Mouse (Mus musculus): Measurements from ENCODE around the gene Fads2. TPM values are rescaled to one million over a fixed set of nuclear protein-coding genes. Genes with fewer than 3 reads are reported as not detected.

Fads2 gene
- polyA plus RNA-seq, 1 experiment from 2014 or later: 98.4 TPM

DNA sequence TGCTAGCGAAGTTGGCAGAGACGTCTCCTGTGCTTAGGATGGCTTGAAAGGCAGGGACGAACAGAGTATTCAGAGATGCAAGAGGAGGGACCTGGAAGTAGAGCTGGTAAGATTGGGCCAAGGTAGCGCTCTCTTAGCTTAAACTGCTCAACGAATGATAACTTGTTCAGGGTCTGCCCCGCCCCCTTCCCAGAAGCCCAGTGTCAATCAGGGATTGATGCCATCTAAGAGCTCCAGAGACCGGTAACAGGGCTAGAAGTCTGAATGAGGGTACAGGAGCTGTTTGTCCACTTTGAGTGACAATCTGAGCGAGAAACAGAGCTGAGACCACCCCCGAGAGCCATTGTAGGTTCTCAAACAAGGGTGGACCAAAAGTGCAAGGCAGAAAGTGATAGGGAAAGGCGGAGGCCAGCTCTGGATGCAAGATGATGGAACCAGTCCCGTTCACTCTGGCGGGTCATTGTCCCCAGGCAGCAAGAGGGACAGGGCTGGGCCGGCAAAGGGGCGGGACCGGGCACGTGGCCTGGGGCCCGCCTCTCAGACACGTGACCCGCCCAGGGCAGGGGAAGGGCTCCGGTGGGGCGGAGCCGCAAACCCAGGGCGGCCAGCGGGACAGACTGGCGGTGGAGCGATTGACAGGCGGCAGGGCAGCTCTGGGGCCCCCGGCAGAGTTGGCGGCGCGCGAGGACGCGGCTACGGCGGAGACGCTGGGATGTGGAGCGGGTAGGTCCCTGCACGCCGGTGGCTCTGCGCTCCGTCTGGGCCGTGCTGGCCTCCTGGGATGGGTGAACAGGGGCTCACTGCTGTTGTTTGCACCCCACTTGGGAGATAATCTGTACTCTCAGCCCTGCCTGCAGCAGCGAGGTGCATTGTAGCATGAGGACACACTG is 83.7 kb downstream of the Fads2 start:
- Histone ChIP-seq H3K4me2 (peak overlapping the region; percentile 96), H3K4me1 (peaks cover 70% of the 10 kb centered on the region), H3K9ac (peak overlapping the region; percentile 78), H3K4me3 (replicated peaks) (peak overlapping the region; percentile 68), H3K27me3 (no peaks in the 10 kb centered on the region), H3K36me3 (no peaks in the 10 kb centered on the region), H3K27ac (peak overlapping the region; percentile 79), H3K9me3 (replicated peaks) (no peaks in the 10 kb centered on the region)
- WGBS: 7% methylated on average over 44 of the region's 44 CpGs
- peak; percentile 95 for ATAC-seq (replicated peaks; ENCODE audit: low FRiP score)

DNA sequence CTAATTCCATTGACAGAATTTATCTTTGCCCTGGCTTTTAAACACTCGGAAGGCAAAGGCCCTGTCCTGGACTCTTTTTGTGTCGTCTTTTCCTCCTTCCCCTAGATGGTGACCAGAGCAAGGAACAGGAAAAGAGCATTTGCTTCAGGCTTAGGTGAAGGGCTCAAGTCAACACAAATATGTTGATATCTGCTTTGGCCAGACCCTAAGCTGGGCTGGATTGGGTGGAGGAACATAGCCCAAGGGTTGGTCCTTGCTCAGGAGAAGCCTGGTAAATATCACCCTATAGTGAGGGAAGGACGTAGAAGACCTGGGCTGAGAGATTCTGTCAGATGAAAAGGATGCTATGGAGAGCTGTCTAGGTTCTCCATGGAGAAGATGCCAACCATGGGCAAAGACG is 85.4 kb downstream of the Fads2 start:
- Histone ChIP-seq H3K4me2 (no peak overlapping the region), H3K9ac (no peak overlapping the region), H3K36me3 (no peaks in the 10 kb centered on the region), H3K4me3 (replicated peaks) (no peak overlapping the region), H3K27ac (no peak overlapping the region), H3K27me3 (no peaks in the 10 kb centered on the region), H3K9me3 (replicated peaks) (no peaks in the 10 kb centered on the region), H3K4me1 (peaks cover 62% of the 10 kb centered on the region)
- ATAC-seq (replicated peaks; ENCODE audit: low FRiP score): no peak
- WGBS: 93% methylated on average over 4 of the region's 4 CpGs

DNA sequence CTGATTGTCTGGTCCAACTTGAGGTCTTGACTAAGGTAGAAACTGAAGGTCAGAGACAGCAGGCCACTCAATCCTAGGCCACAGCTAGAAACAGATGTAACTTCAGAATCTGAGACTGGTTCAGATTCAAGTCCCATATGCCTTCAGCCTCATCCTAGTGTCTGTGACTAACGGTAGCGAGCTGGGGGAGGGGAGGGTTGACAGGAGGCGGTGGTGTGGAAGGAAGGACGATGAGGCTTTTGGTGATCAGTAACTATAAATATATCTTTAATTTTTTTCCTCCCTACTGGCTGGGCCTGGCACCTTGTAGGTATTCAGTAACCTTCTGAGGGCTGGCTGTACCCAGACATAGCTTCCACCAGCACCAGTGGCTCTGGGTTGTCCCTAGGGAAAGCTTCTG is 86.1 kb downstream of the Fads2 start:
- H3K4me2 ChIP-seq: no peak overlapping the region
- H3K4me3 ChIP-seq (replicated peaks): no peak overlapping the region
- no peaks in the 10 kb centered on the region for H3K9me3 ChIP-seq (replicated peaks)
- peak overlapping the region; percentile 3; the same call in 1 of the 2 replicates for H3K27ac ChIP-seq
- no peaks in the 10 kb centered on the region for H3K36me3 ChIP-seq
- H3K27me3 ChIP-seq: no peaks in the 10 kb centered on the region
- no peak overlapping the region for H3K9ac ChIP-seq
- WGBS: 50% methylated on average over 4 of the region's 4 CpGs
- H3K4me1 ChIP-seq: peaks cover 59% of the 10 kb centered on the region
- no peak for ATAC-seq (replicated peaks; ENCODE audit: low FRiP score)

DNA sequence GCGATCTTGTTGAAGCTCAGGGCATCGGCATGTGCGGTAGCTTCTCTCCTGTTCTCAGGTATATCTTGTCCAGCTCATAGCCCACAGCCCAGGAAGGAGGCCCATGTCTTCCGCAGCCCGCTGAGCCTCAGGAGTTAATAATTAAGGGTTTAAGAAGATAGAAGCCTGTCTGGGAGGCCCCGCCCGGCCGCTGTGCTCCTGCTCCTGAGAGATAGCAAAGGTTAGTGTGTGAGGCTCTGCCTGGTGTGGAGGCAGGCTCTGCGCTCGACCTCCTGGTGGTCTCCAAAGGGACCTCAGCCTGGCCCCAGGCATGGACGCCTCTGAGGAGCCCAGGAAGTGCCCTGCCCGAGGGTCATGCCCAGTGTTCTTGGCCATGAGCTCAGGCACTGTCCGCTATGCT is 86.7 kb downstream of the Fads2 start:
- peak overlapping the region; percentile 93; the same call in 1 of the 2 replicates for H3K27ac ChIP-seq
- 70% methylated on average over 13 of the region's 13 CpGs for WGBS
- H3K9ac ChIP-seq: no peak overlapping the region
- H3K4me1 ChIP-seq: peaks cover 56% of the 10 kb centered on the region
- no peaks in the 10 kb centered on the region for H3K9me3 ChIP-seq (replicated peaks)
- H3K27me3 ChIP-seq: no peaks in the 10 kb centered on the region
- H3K4me3 ChIP-seq (replicated peaks): no peak overlapping the region
- H3K36me3 ChIP-seq: no peaks in the 10 kb centered on the region
- H3K4me2 ChIP-seq: no peak overlapping the region
- ATAC-seq (replicated peaks; ENCODE audit: low FRiP score): peak; percentile 15; the same call in 1 of the 2 replicates

DNA sequence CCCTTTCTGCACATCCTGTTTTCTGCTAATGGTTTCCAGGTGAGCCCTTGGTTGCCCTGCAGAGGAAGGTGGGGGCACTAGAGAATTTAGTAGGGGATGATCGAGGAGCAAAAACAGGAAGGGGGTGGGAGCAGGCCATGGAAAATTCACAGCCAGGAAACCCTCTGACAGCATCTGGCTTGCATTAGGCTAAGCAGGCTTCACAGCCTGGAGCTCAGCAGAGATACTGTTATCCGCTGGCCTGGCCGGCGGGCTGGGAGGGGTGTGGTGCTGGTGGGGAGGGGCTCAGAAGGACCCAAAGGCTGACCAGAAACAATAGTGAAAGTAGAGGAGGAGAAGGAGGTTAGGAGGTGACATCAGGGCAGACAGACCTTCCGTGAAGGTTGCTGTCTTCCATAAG is 87.6 kb downstream of the Fads2 start:
- no peak overlapping the region for H3K9ac ChIP-seq
- no peaks in the 10 kb centered on the region for H3K36me3 ChIP-seq
- 42% methylated on average over 5 of the region's 5 CpGs for WGBS
- H3K27me3 ChIP-seq: no peaks in the 10 kb centered on the region
- no peak overlapping the region for H3K4me2 ChIP-seq
- H3K9me3 ChIP-seq (replicated peaks): no peaks in the 10 kb centered on the region
- peak overlapping the region; percentile 93 for H3K27ac ChIP-seq
- no peak for ATAC-seq (replicated peaks; ENCODE audit: low FRiP score)
- H3K4me1 ChIP-seq: peaks cover 47% of the 10 kb centered on the region
- no peak overlapping the region for H3K4me3 ChIP-seq (replicated peaks)

DNA sequence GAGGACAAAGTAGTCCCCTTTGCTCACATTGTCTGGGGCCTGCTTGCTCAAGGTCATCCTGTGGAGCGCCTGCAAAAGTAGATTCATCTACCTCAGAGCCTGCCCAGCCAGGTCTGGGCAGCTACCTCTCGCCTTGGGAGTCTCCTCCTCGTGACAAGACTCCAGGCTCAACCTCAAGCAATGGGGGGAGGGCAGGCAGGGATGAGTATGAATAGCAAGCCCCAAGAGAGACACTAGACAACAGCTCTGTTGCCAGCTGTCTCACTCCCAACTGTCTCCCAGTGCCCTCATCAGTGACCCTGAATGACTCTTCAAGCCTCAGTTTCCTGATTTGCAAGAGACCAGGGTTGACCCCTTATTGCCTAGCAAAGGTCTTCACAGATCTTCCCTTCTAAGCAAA is 88.2 kb downstream of the Fads2 start:
- Histone ChIP-seq H3K27me3 (no peaks in the 10 kb centered on the region), H3K9me3 (replicated peaks) (no peaks in the 10 kb centered on the region), H3K9ac (no peak overlapping the region), H3K4me1 (peaks cover 41% of the 10 kb centered on the region), H3K4me3 (replicated peaks) (no peak overlapping the region), H3K4me2 (peak overlapping the region; percentile 22; the same call in 1 of the 2 replicates), H3K27ac (peak overlapping the region; percentile 93), H3K36me3 (no peaks in the 10 kb centered on the region)
- no peak for ATAC-seq (replicated peaks; ENCODE audit: low FRiP score)
- 21% methylated on average over 3 of the region's 3 CpGs for WGBS

DNA sequence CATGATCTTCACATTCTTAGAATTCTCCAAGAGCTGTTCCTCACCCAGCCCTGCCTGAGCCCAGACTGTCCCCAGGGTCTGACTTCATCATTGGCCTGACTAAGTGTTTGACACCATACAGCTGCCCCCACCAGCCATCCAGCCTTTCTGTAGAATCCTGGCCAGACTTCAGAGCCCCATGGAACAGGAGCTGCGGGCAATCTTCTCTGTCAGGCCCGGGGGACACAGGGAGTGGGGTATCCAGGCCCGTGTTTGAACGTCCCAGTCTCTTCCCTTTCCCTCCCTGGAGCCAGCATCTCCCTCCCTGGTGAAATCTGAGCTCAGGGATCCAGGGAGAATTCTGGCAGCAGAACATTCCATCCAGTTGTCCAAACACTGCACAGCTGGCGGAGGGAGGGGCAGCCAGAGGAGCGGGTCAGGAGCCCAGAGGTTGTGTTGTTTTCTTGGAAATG is 88.7 kb downstream of the Fads2 start:
- H3K27me3 ChIP-seq: no peaks in the 10 kb centered on the region
- no peaks in the 10 kb centered on the region for H3K36me3 ChIP-seq
- no peak overlapping the region for H3K4me3 ChIP-seq (replicated peaks)
- WGBS: 7% methylated on average over 6 of the region's 6 CpGs
- peak overlapping the region; percentile 21; the same call in 1 of the 2 replicates for H3K9ac ChIP-seq
- peak overlapping the region; percentile 22; the same call in 1 of the 2 replicates for H3K4me2 ChIP-seq
- H3K27ac ChIP-seq: peak overlapping the region; percentile 93
- peak; percentile 52 for ATAC-seq (replicated peaks; ENCODE audit: low FRiP score)
- no peaks in the 10 kb centered on the region for H3K9me3 ChIP-seq (replicated peaks)
- H3K4me1 ChIP-seq: peaks cover 36% of the 10 kb centered on the region

Other genes with a start within 250 kb of the Fads2 start
- gene Incenp, start 202.2 kb downstream of the Fads2 start, polyA plus RNA-seq (2015; fragmentation: Nextera tagmentation; extraction: Ambion mirVana): 105 and 112 TPM in 2 replicates
- gene Fth1, start 121.1 kb downstream of the Fads2 start, polyA plus RNA-seq (2015; fragmentation: Nextera tagmentation; extraction: Ambion mirVana): 1,594 and 1,598 TPM in 2 replicates
- gene Best1, start 100.1 kb downstream of the Fads2 start, polyA plus RNA-seq (2015; fragmentation: Nextera tagmentation; extraction: Ambion mirVana): 1.4 and 1.7 TPM in 2 replicates
- gene Rab3il1, start 100.1 kb downstream of the Fads2 start, polyA plus RNA-seq (2015; fragmentation: Nextera tagmentation; extraction: Ambion mirVana): 28.0 and 34.3 TPM in 2 replicates
- gene Fads3, start 60.2 kb downstream of the Fads2 start, polyA plus RNA-seq (2015; fragmentation: Nextera tagmentation; extraction: Ambion mirVana): 21.5 and 22.3 TPM in 2 replicates
- gene Fads1, start 81.1 kb upstream of the Fads2 start, polyA plus RNA-seq (2015; fragmentation: Nextera tagmentation; extraction: Ambion mirVana): 95.3 and 108 TPM in 2 replicates
- 477 and 511 TPM in 2 replicates for gene Tmem258, start 102.3 kb upstream of the Fads2 start, polyA plus RNA-seq (2015; fragmentation: Nextera tagmentation; extraction: Ambion mirVana)
- gene Fen1, start 102.4 kb upstream of the Fads2 start, polyA plus RNA-seq (2015; fragmentation: Nextera tagmentation; extraction: Ambion mirVana): 109 and 111 TPM in 2 replicates
- gene Myrf, start 139.0 kb upstream of the Fads2 start, polyA plus RNA-seq (2015; fragmentation: Nextera tagmentation; extraction: Ambion mirVana): 3.3 and 4.2 TPM in 2 replicates
- 3.1 and 3.7 TPM in 2 replicates for gene Dagla, start 203.1 kb upstream of the Fads2 start, polyA plus RNA-seq (2015; fragmentation: Nextera tagmentation; extraction: Ambion mirVana)